Mouse (Mus musculus) intestine, postnatal 0 days (tissue): ENCODE results near the gene Fancc. TPM values are rescaled to one million over a fixed set of nuclear protein-coding genes. Genes with fewer than 3 reads are reported as not detected.
A peak's percentile ranks its signal among the peaks of the same experiment; 100 is the strongest.

Experiments used
- ATAC-seq: fragments of 200-750 bp; cut with Nextera tagmentation; 2 replicates; pipeline ENCODE4 v1.8.0; 2017; ENCODE audit warnings: mild to moderate bottlenecking, moderate TSS enrichment, moderate library complexity
- H3K27ac ChIP-seq: fragments of 300-500 bp; sonication (generic); 2 replicates; pipeline ENCODE4 v1.5.1; 2014; ENCODE audit warnings: mild to moderate bottlenecking, low read depth, low read length, moderate library complexity
- H3K27me3 ChIP-seq: fragments of 300-500 bp; sonication (generic); replicated peaks from 2 replicates; pipeline ENCODE4 v1.6.1; 2014; ENCODE audit warnings: low read length, mixed read lengths; ENCODE audit not compliant: control insufficient read depth, insufficient read depth
- H3K36me3 ChIP-seq: fragments of 300-500 bp; sonication (generic); 2 replicates; pipeline ENCODE4 v1.6.1; 2014; ENCODE audit warnings: mild to moderate bottlenecking, moderate library complexity; ENCODE audit not compliant: control insufficient read depth, insufficient read depth
- H3K4me1 ChIP-seq: fragments of 300-500 bp; sonication (generic); replicated peaks from 2 replicates; pipeline ENCODE4 v1.6.1; 2014; ENCODE audit warnings: antibody characterized with exemption, low read length, mixed read lengths; ENCODE audit not compliant: control insufficient read depth, insufficient read depth
- H3K4me2 ChIP-seq: fragments of 300-500 bp; sonication (generic); replicated peaks from 2 replicates; pipeline ENCODE4 v1.6.1; 2014; ENCODE audit warnings: low read depth, mild to moderate bottlenecking, moderate library complexity
- H3K4me3 ChIP-seq: fragments of 300-500 bp; sonication (generic); 2 replicates; pipeline ENCODE4 v1.5.1; 2014; ENCODE audit warnings: low read depth, low read length
- H3K9ac ChIP-seq: fragments of 300-500 bp; sonication (generic); 2 replicates; pipeline ENCODE4 v1.6.1; 2014; ENCODE audit warnings: mild to moderate bottlenecking, low read depth, low read length
- H3K9me3 ChIP-seq: fragments of 300-500 bp; sonication (generic); 2 replicates; pipeline ENCODE4 v1.6.1; 2016; ENCODE audit warnings: mixed run types; ENCODE audit not compliant: control insufficient read depth
- CTCF ChIP-seq: sonication (generic); IDR thresholded peaks from 2 replicates; pipeline ENCODE4 v1.5.1; 2016; ENCODE audit warnings: low read depth, mild to moderate bottlenecking, control low read depth, antibody characterized with exemption, moderate library complexity
- WGBS: fragments of 180-500 bp; shearing (Covaris S2); extraction: QIAGEN DNeasy Blood & Tissue Kit; methylation state at CpG from one replicate; pipeline ENCODE4 v1.1.7; 2014; 5-methylcytosine and 5-hydroxymethylcytosine counted together
- polyA plus RNA-seq: library from polyadenylated mRNA; unstranded; fragments of >200 nt; fragmentation: Nextera tagmentation; extraction: Ambion mirVana; gene quantifications from 2 replicates; pipeline ENCODE4 v1.2.1, GENCODE M21; 2015

The Fancc gene
- 5.1 and 6.5 TPM in 2 replicates for polyA plus RNA-seq

- Histone ChIP-seq H3K4me3 (no peak within 1 kb of the TSS), H3K9ac (no peak within 1 kb of the TSS), H3K4me1 (no peaks in the 10 kb centered on the region), H3K36me3 (no peaks in the 10 kb centered on the region), H3K4me2 (peak within 1 kb of the TSS; percentile 10; the same call in 1 of the 2 replicates), H3K27me3 (no peaks in the 10 kb centered on the region), H3K9me3 (no peaks in the 10 kb centered on the region), H3K27ac (no peak within 1 kb of the TSS)
- 43% methylated on average over 23 of the region's 23 CpGs for WGBS
- ATAC-seq: no peak
- TF ChIP-seq CTCF: no peak
Observed at GRCm38 (mm10) chr13:63496646-63497582, at the start of gene Fancc. TSS of gene Fancc (minus strand) at chr13:63497278.

GRCm38 (mm10) chr13:63545291-63545690 lies 48.2 kb upstream of the Fancc start:
- no peak overlapping the region for H3K9ac ChIP-seq
- H3K27ac ChIP-seq: no peak overlapping the region
- H3K9me3 ChIP-seq: no peaks in the 10 kb centered on the region
- no peak overlapping the region for H3K4me3 ChIP-seq
- no peak for TF ChIP-seq CTCF
- no peak overlapping the region for H3K4me2 ChIP-seq
- WGBS: 54% methylated on average over 7 of the region's 7 CpGs
- 0 out of 2 replicates have a peak, but pooled peaks cover 2% of the 10 kb centered on the region for H3K4me1 ChIP-seq
- H3K36me3 ChIP-seq: peaks cover 43% of the 10 kb centered on the region
- no peak for ATAC-seq
- H3K27me3 ChIP-seq: no peaks in the 10 kb centered on the region

GRCm38 (mm10) chr13:63544967-63545253 lies 47.8 kb upstream of the Fancc start:
- H3K36me3 ChIP-seq: peaks cover 44% of the 10 kb centered on the region

GRCm38 (mm10) chr13:63544119-63544966 lies 47.3 kb upstream of the Fancc start:
- 72% methylated on average over 13 of the region's 13 CpGs for WGBS
- Histone ChIP-seq H3K4me1 (0 out of 2 replicates have a peak, but pooled peaks cover 2% of the 10 kb centered on the region), H3K9ac (no peak overlapping the region), H3K36me3 (peaks cover 50% of the 10 kb centered on the region), H3K4me3 (no peak overlapping the region), H3K27me3 (no peaks in the 10 kb centered on the region), H3K4me2 (no peak overlapping the region), H3K27ac (no peak overlapping the region), H3K9me3 (no peaks in the 10 kb centered on the region)
- TF ChIP-seq CTCF: no peak
- ATAC-seq: no peak

More at GRCm38 (mm10) chr13:63544967-63545253, 47.8 kb upstream of the Fancc start:
- Histone ChIP-seq H3K27me3 (no peaks in the 10 kb centered on the region), H3K4me2 (no peak overlapping the region), H3K4me3 (no peak overlapping the region), H3K9me3 (no peaks in the 10 kb centered on the region), H3K27ac (no peak overlapping the region), H3K9ac (no peak overlapping the region), H3K4me1 (0 out of 2 replicates have a peak, but pooled peaks cover 2% of the 10 kb centered on the region)
- no peak for TF ChIP-seq CTCF
- no peak for ATAC-seq
- WGBS: 27% methylated on average over 5 of the region's 5 CpGs

GRCm38 (mm10) chr13:63543459-63543858 lies 46.4 kb upstream of the Fancc start:
- no peak for ATAC-seq
- Histone ChIP-seq H3K4me1 (0 out of 2 replicates have a peak, but pooled peaks cover 2% of the 10 kb centered on the region), H3K9me3 (no peaks in the 10 kb centered on the region), H3K27me3 (no peaks in the 10 kb centered on the region), H3K9ac (no peak overlapping the region), H3K27ac (no peak overlapping the region), H3K36me3 (peaks cover 59% of the 10 kb centered on the region), H3K4me2 (0 out of 2 replicates have a peak overlapping the region, but pooled peaks have one; percentile 21), H3K4me3 (no peak overlapping the region)
- 45% methylated on average over 6 of the region's 6 CpGs for WGBS
- TF ChIP-seq CTCF: no peak
